Mouse (Mus musculus) pancreas, adult 10 weeks (tissue): ENCODE results near the gene Fez2. TPM values are rescaled to one million over a fixed set of nuclear protein-coding genes. Genes with fewer than 3 reads are reported as not detected.

Experiments used
- polyA plus RNA-seq: library from polyadenylated mRNA; stranded (reverse); fragments of 350-450 nt; fragmentation: Illumina TruSeq; extraction: RNeasy Lipid Tissue Mini Kit (QIAGEN cat#74804); gene quantifications from one replicate; pipeline ENCODE4 v1.2.3, GENCODE M21; 2015; ENCODE audit warnings: low read depth, low replicate concordance; ENCODE audit not compliant: insufficient read depth

Gene Fez2
- polyA plus RNA-seq: 14.3 TPM

GRCm38 (mm10) chr17:78417381-78418281 is at the start of gene Fez2:
Gene Fez2 (minus strand): TSS chr17:78418152.

Other genes with a start within 250 kb of the Fez2 start
- gene Crim1, start 217.9 kb downstream of the Fez2 start, polyA plus RNA-seq: 9.5 TPM
- gene Vit, start 89.9 kb upstream of the Fez2 start, polyA plus RNA-seq: 1.6 TPM